Mouse (Mus musculus) embryonic facial prominence, embryonic 11.5 days (tissue): ENCODE measurements around the gene Fam24b. TPM values are rescaled to one million over a fixed set of nuclear protein-coding genes. Genes with fewer than 3 reads are reported as not detected.
A peak's percentile ranks its signal among the peaks of the same experiment; 100 is the strongest.

Experiments
- ATAC-seq: fragments of 200-750 bp; cut with Nextera tagmentation; replicated peaks from 2 replicates; pipeline ENCODE4 v1.8.0; 2017; ENCODE audit warnings: low read depth; ENCODE audit not compliant: insufficient number of reproducible peaks, low FRiP score, low TSS enrichment
- DNase-seq: peaks from one replicate; pipeline ENCODE4 v3.0.0-alpha.2; 2015; ENCODE audit warnings: low spot score
- H3K27ac ChIP-seq: fragments of 300-500 bp; sonication (generic); replicated peaks from 2 replicates; pipeline ENCODE4 v1.5.1; 2014; ENCODE audit warnings: mild to moderate bottlenecking, low read depth, low read length, control low read depth
- H3K27me3 ChIP-seq: fragments of 300-500 bp; sonication (generic); 2 replicates; pipeline ENCODE4 v1.6.1; 2014; ENCODE audit warnings: mild to moderate bottlenecking, low read length, moderate library complexity, mixed read lengths; ENCODE audit not compliant: control insufficient read depth, insufficient read depth
- H3K36me3 ChIP-seq: fragments of 300-500 bp; sonication (generic); replicated peaks from 2 replicates; pipeline ENCODE4 v1.6.1; 2014; ENCODE audit warnings: low read depth, mild to moderate bottlenecking, low read length, moderate library complexity, mixed read lengths; ENCODE audit not compliant: control insufficient read depth, insufficient read depth
- H3K4me1 ChIP-seq: fragments of 300-500 bp; sonication (generic); 2 replicates; pipeline ENCODE4 v1.6.1; 2014; ENCODE audit warnings: low read length, mixed read lengths; ENCODE audit not compliant: control insufficient read depth, insufficient read depth
- H3K4me2 ChIP-seq: fragments of 300-500 bp; sonication (generic); 2 replicates; pipeline ENCODE4 v1.6.1; 2014; ENCODE audit warnings: low read depth, mild to moderate bottlenecking, control low read depth, low read length, moderate library complexity
- H3K4me3 ChIP-seq: fragments of 300-500 bp; sonication (generic); 2 replicates; pipeline ENCODE4 v1.5.1; 2014; ENCODE audit warnings: low read depth, low read length, control low read depth
- H3K9ac ChIP-seq: fragments of 300-500 bp; sonication (generic); replicated peaks from 2 replicates; pipeline ENCODE4 v1.6.1; 2014; ENCODE audit warnings: mild to moderate bottlenecking, control low read depth, low read length
- H3K9me3 ChIP-seq: fragments of 300-500 bp; sonication (generic); replicated peaks from 2 replicates; pipeline ENCODE4 v1.6.1; 2016; ENCODE audit warnings: mild to moderate bottlenecking, low read length, inconsistent platforms, mixed read lengths; ENCODE audit not compliant: control insufficient read depth
- WGBS: fragments of 180-500 bp; shearing (Covaris S2); extraction: QIAGEN DNeasy Blood & Tissue Kit; methylation state at CpG from one replicate; pipeline ENCODE4 v1.1.7; 2014; 5-methylcytosine and 5-hydroxymethylcytosine counted together
- polyA plus RNA-seq: library from polyadenylated mRNA; unstranded; fragments of >200 nt; fragmentation: Nextera tagmentation; extraction: Ambion mirVana; gene quantifications from 2 replicates; pipeline ENCODE4 v1.2.1, GENCODE M21; 2014

The Fam24b gene
- polyA plus RNA-seq, 1 experiment from 2014 or later, result not detected

DNA sequence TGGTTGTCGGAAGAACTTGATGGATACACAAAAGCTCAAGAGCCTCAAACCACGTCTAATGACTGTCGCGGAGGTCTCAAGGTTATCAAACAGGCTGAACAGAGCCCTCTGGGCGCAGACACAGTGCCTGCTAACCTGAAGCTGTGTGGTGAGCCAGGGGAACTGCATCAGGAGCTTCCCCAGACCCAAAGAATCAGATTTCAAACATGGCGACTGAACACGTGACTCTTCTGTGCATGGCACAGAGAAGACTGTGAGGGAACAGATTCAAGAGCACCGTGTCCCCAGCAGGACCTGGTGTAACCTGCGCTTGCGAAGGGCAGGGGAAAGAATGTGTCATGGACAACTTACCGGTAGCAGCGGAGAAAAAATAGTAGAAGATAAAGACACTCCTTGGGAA is 11.7 kb downstream of the Fam24b start:
- WGBS, result 70% methylated on average over 12 of the region's 12 CpGs
- H3K9me3 ChIP-seq, result no peaks in the 10 kb centered on the region
- H3K36me3 ChIP-seq, result no peaks in the 10 kb centered on the region
- H3K4me1 ChIP-seq, result no peaks in the 10 kb centered on the region
- H3K27ac ChIP-seq, result no peak overlapping the region
- no peak overlapping the region for H3K4me3 ChIP-seq
- ATAC-seq (no peak), DNase-seq (peak; percentile 9)
- H3K4me2 ChIP-seq, result no peak overlapping the region
- H3K9ac ChIP-seq, result no peak overlapping the region
- H3K27me3 ChIP-seq, result no peaks in the 10 kb centered on the region

DNA sequence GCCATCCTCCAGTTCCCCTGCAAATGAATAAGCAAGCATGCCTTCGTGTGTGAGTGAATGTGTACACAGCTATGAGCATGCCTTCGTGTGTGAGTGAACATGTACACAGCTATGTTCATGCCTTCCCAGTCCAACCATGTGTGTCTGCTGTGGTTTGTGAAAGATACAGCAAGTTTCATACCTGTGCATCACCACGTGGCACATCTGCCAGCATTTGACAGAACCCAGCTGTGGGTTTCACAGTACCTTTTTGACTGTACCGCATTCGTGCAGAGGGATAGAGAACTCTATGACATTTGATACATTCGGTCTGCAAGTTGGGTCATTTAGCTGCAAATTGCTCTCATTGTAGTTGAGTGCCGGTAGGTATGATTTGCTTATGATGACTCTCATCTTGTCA is 14.8 kb downstream of the Fam24b start:
- H3K4me1 ChIP-seq, result no peaks in the 10 kb centered on the region
- no peak overlapping the region for H3K9ac ChIP-seq
- ATAC-seq (no peak), DNase-seq (no peak)
- H3K36me3 ChIP-seq, result no peaks in the 10 kb centered on the region
- no peak overlapping the region for H3K4me2 ChIP-seq
- no peaks in the 10 kb centered on the region for H3K27me3 ChIP-seq
- H3K27ac ChIP-seq, result no peak overlapping the region
- 78% methylated on average over 7 of the region's 7 CpGs for WGBS
- no peaks in the 10 kb centered on the region for H3K9me3 ChIP-seq
- H3K4me3 ChIP-seq, result no peak overlapping the region

GRCm38 (mm10) chr7:131306733-131307132 is 22.6 kb downstream of the Fam24b start:
- no peak for DNase-seq
- H3K4me3 ChIP-seq, result no peak overlapping the region
- no peaks in the 10 kb centered on the region for H3K27me3 ChIP-seq
- H3K36me3 ChIP-seq, result no peaks in the 10 kb centered on the region
- ATAC-seq, result no peak
- H3K27ac ChIP-seq, result no peak overlapping the region
- H3K9ac ChIP-seq, result no peak overlapping the region
- WGBS, result 76% methylated on average over 5 of the region's 5 CpGs
- H3K9me3 ChIP-seq, result no peaks in the 10 kb centered on the region
- H3K4me2 ChIP-seq, result no peak overlapping the region
- no peaks in the 10 kb centered on the region for H3K4me1 ChIP-seq

DNA sequence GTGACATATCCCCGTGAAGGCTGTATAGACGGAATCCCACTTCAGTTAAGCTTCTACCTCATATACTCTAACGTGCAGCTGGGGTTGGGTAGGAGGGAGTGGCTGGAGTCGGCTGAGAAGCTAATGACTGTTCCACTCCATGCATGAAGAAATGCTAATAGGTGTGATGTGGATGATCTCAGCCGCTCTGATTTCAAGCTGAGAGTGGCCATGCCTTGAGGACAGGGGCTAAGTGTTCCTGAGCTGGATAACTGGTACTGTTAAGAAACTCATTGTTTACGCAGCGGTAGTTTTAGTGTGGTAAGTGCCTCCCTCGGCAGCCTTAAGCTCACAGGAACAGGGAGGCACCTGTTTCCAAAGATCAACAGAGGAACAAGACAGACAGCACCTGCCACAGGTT is 26.0 kb downstream of the Fam24b start:
- H3K4me1 ChIP-seq, result no peaks in the 10 kb centered on the region
- no peaks in the 10 kb centered on the region for H3K9me3 ChIP-seq
- ATAC-seq, result no peak
- DNase-seq, result no peak
- no peak overlapping the region for H3K9ac ChIP-seq
- no peaks in the 10 kb centered on the region for H3K36me3 ChIP-seq
- no peaks in the 10 kb centered on the region for H3K27me3 ChIP-seq
- WGBS, result 78% methylated on average over 8 of the region's 8 CpGs
- no peak overlapping the region for H3K27ac ChIP-seq
- H3K4me2 ChIP-seq, result no peak overlapping the region
- no peak overlapping the region for H3K4me3 ChIP-seq

GRCm38 (mm10) chr7:131297151-131297550 is 32.2 kb downstream of the Fam24b start:
- H3K27me3 ChIP-seq, result no peaks in the 10 kb centered on the region
- H3K36me3 ChIP-seq, result no peaks in the 10 kb centered on the region
- ATAC-seq (no peak), DNase-seq (peak; percentile 2)
- H3K4me1 ChIP-seq, result no peaks in the 10 kb centered on the region
- 76% methylated on average over 8 of the region's 8 CpGs for WGBS
- no peak overlapping the region for H3K4me2 ChIP-seq
- H3K27ac ChIP-seq, result no peak overlapping the region
- no peaks in the 10 kb centered on the region for H3K9me3 ChIP-seq
- no peak overlapping the region for H3K4me3 ChIP-seq
- H3K9ac ChIP-seq, result no peak overlapping the region

Other genes with a start within 250 kb of the Fam24b start
- gene 4933402N03Rik, start 183.2 kb downstream of the Fam24b start, polyA plus RNA-seq, result not detected in 2 replicates
- not detected in 2 replicates for gene 5430419D17Rik, start 155.1 kb downstream of the Fam24b start, polyA plus RNA-seq
- gene Cuzd1, start 7.2 kb downstream of the Fam24b start, polyA plus RNA-seq, result not detected in 2 replicates
- not detected in 2 replicates for gene Fam24a, start 4.3 kb upstream of the Fam24b start, polyA plus RNA-seq
- gene 2310057M21Rik, start 33.2 kb upstream of the Fam24b start, polyA plus RNA-seq, result 23.9 and 24.2 TPM in 2 replicates
- gene Pstk, start 41.6 kb upstream of the Fam24b start, polyA plus RNA-seq, result 66.6 and 70.0 TPM in 2 replicates
- 25.2 and 32.2 TPM in 2 replicates for gene Ikzf5, start 81.0 kb upstream of the Fam24b start, polyA plus RNA-seq
- 104 and 113 TPM in 2 replicates for gene Acadsb, start 81.1 kb upstream of the Fam24b start, polyA plus RNA-seq
- gene Hmx3, start 213.4 kb upstream of the Fam24b start, polyA plus RNA-seq, result 0.20 TPM in 1 of 2 replicates, not detected in the other
- gene Hmx2, start 219.3 kb upstream of the Fam24b start, polyA plus RNA-seq, result 0.21 and 0.36 TPM in 2 replicates
- 279 and 281 TPM in 2 replicates for gene Bub3, start 230.7 kb upstream of the Fam24b start, polyA plus RNA-seq